Mouse (Mus musculus) bone marrow macrophage, adult 2 months (primary cell): ENCODE data around the gene Cln5.

Source experiments
- CTCF ChIP-seq: IDR thresholded peaks from 2 replicates; pipeline ENCODE4 v1.5.1; 2012; ENCODE audit warnings: low read depth, mild to moderate bottlenecking, low read length, moderate library complexity
- POLR2A ChIP-seq: IDR thresholded peaks from 2 replicates; pipeline ENCODE4 v1.6.1; 2012; ENCODE audit warnings: mild to moderate bottlenecking, low read depth, low read length, borderline replicate concordance

- TF ChIP-seq CTCF = peak; percentile 60
- TF ChIP-seq POLR2A = no peak
These were observed 4.5 kb upstream of the Cln5 start for GRCm38 (mm10) chr14:103065294-103066167.
